Mouse (Mus musculus) intestine, embryonic 15.5 days (tissue): ENCODE data around the gene Tex33. TPM values are rescaled to one million over a fixed set of nuclear protein-coding genes. Genes with fewer than 3 reads are reported as not detected.

Experiments used
- ATAC-seq: fragments of 200-750 bp; cut with Nextera tagmentation; 2 replicates; pipeline ENCODE4 v1.8.0; 2017; ENCODE audit warnings: moderate TSS enrichment, moderate library complexity
- H3K27ac ChIP-seq: fragments of 300-500 bp; sonication (generic); 2 replicates; pipeline ENCODE4 v1.5.1; 2015; ENCODE audit warnings: mild to moderate bottlenecking, inconsistent platforms
- H3K27me3 ChIP-seq: fragments of 300-500 bp; sonication (generic); replicated peaks from 2 replicates; pipeline ENCODE4 v1.6.1; 2015; ENCODE audit warnings: inconsistent platforms
- H3K36me3 ChIP-seq: fragments of 300-500 bp; sonication (generic); 2 replicates; pipeline ENCODE4 v1.6.1; 2015; ENCODE audit warnings: inconsistent platforms
- H3K4me1 ChIP-seq: fragments of 300-500 bp; sonication (generic); replicated peaks from 2 replicates; pipeline ENCODE4 v1.6.1; 2015; ENCODE audit warnings: inconsistent platforms
- H3K4me2 ChIP-seq: fragments of 300-500 bp; sonication (generic); replicated peaks from 2 replicates; pipeline ENCODE4 v1.6.1; 2015; ENCODE audit warnings: mild to moderate bottlenecking, inconsistent platforms
- H3K4me3 ChIP-seq: fragments of 300-500 bp; sonication (generic); replicated peaks from 2 replicates; pipeline ENCODE4 v1.5.1; 2015; ENCODE audit warnings: inconsistent platforms
- H3K9ac ChIP-seq: fragments of 300-500 bp; sonication (generic); 2 replicates; pipeline ENCODE4 v1.6.1; 2015; ENCODE audit warnings: inconsistent platforms
- H3K9me3 ChIP-seq: fragments of 300-500 bp; sonication (generic); 2 replicates; pipeline ENCODE4 v1.6.1; 2016; ENCODE audit warnings: inconsistent platforms
- whole genome bisulfite sequencing: fragments of 180-500 bp; shearing (Covaris S2); methylation state at CpG from one replicate; pipeline ENCODE4 v1.1.7; 2015; 5-methylcytosine and 5-hydroxymethylcytosine counted together
- polyA plus RNA-seq: library from polyadenylated mRNA; unstranded; fragments of >200 nt; fragmentation: Nextera tagmentation; extraction: Ambion mirVana; gene quantifications from 2 replicates; pipeline ENCODE4 v1.2.1, GENCODE M21; 2015

The Tex33 gene
- polyA plus RNA-seq, 1 experiment from 2014 or later = not detected

DNA sequence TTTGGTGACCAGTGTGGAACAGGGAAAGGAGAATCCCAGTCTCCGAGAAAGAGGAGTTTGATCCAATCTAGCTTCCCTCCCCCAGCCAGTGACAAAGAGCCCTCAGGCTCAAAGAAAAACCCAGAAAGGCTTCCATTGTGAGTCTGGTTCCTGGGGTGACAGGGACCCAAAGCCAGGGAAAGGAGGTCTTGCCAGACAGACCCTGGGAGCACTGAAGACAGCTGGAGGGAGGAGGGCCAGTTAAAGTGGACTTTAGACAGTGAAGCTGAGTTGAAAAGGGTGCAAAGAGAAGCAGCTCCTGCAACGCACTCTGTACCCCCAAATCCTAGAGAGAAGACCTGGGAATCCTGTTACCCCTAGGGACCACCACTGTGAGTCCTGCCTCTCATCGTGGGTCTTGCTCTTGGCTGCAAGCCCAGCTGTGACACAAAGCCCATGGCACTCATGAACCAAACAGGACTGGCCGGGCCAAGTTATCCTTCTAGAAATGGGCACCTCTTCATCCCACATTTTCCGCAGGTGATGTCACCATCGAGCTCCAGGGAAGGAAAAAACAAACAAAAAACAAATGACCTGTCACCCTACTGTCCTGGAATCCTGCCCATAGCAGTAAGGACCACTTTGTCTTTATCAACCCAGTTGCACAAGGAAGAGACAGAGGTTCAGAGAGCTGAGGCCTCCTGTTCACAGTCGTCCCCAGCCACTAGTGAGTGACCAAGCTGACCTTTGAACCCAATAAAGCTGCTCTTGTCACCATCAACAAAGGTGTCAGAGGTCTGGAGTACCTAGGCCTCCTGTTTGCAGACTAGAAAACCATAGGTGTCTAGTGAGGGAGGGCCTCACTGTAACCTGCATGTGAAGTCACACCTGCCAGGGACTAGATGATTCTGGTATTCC, 11.2 kb downstream of the Tex33 start:
- no peak overlapping the region for H3K4me3 ChIP-seq
- H3K36me3 ChIP-seq = no peaks in the 10 kb centered on the region
- H3K9ac ChIP-seq = no peak overlapping the region
- H3K27me3 ChIP-seq = peaks cover 19% of the 10 kb centered on the region
- no peaks in the 10 kb centered on the region for H3K4me1 ChIP-seq
- H3K9me3 ChIP-seq = no peaks in the 10 kb centered on the region
- no peak overlapping the region for H3K4me2 ChIP-seq
- 62% methylated on average over 7 of the region's 7 CpGs for WGBS
- H3K27ac ChIP-seq = 0 out of 2 replicates have a peak overlapping the region, but pooled peaks have one; percentile 19
- peak; percentile 84 for ATAC-seq

DNA sequence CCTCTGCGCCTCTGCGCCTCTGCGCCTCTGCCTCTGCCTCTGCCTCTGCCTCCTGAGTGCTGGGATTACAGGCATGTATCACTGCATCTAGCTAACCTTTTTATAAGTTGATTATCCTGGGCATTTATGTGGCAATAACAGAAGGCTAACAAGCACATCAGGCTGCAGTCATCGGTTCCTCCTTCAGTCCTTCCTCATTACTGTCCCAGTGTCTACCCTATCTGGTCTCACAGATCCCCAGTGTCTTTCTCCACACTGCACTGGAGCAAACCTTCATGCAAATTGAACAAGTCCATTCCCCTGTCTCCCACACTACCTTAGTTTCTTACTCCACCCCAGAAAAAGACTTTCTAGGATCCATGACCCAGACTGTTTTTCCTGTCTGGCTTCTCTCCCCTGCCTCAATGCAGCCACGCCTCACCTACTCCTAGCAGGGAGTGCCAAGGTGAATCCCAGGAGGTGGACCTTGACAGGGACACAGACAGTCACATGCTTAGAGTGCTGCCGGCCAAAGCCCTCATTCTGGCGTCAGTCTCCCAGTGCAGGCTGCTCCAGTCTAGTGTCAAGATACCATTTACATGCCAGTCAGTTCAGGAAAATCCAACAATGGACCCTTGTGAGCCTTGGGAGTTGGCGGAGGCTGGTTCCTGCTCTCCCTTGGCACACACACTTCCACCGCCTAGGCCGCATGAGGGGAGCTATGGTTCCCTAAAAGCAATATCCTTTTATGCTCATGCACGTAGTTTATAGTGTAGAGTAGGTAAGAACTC, 12.1 kb downstream of the Tex33 start:
- 0 out of 2 replicates have a peak overlapping the region, but pooled peaks have one; percentile 19 for H3K27ac ChIP-seq
- H3K4me3 ChIP-seq = no peak overlapping the region
- no peak overlapping the region for H3K9ac ChIP-seq
- H3K4me1 ChIP-seq = no peaks in the 10 kb centered on the region
- H3K36me3 ChIP-seq = no peaks in the 10 kb centered on the region
- peaks cover 17% of the 10 kb centered on the region for H3K27me3 ChIP-seq
- ATAC-seq = peak; percentile 80
- 77% methylated on average over 11 of the region's 11 CpGs for WGBS
- no peak overlapping the region for H3K4me2 ChIP-seq
- no peaks in the 10 kb centered on the region for H3K9me3 ChIP-seq

DNA sequence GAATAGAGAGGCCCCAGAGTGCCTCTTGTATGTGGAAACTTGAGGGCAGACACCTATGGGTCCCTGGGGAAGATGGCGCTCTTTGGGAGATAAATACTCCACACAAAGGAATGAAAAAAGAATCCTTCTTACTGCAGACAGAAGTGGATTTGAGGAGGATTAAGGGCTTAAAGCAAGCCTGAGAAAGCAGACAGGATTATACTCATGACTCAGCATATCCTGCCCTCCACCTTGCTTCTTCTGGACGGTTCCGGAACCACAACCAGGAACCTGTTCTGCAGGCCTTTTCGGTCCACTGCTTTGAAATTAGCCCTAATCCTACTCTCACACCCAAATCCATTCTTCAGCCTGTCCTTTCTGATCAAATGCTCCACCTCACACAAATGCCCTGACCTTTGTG, 13.6 kb downstream of the Tex33 start:
- WGBS = 87% methylated on average over 4 of the region's 4 CpGs
- Histone ChIP-seq H3K4me2 (no peak overlapping the region), H3K27ac (no peak overlapping the region), H3K9ac (no peak overlapping the region), H3K4me3 (no peak overlapping the region), H3K27me3 (peaks cover 28% of the 10 kb centered on the region), H3K36me3 (no peaks in the 10 kb centered on the region), H3K9me3 (no peaks in the 10 kb centered on the region), H3K4me1 (no peaks in the 10 kb centered on the region)
- ATAC-seq = no peak

DNA sequence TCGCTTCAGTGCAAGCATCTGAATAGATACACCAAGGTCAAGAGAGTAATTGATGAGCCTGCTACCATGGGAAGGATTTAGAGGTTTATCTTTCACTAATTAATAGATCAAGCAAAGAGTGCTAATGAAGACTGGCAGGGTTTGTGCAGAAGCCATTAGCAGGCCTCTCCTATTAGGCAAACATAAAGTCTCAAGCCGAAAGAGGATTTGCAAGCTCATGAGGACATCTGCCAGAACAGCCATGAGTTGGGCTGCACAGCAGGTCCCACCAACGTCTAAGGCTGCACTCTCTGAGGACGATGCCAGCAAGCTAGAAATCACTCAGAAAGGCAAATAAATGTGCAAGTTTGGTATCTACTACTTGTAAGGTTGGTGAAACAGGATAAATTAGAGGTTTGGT, 15.0 kb downstream of the Tex33 start:
- WGBS = 74% methylated on average over 4 of the region's 4 CpGs
- Histone ChIP-seq H3K9ac (no peak overlapping the region), H3K27ac (no peak overlapping the region), H3K9me3 (no peaks in the 10 kb centered on the region), H3K4me2 (no peak overlapping the region), H3K27me3 (peaks cover 23% of the 10 kb centered on the region), H3K4me1 (no peaks in the 10 kb centered on the region), H3K36me3 (no peaks in the 10 kb centered on the region), H3K4me3 (no peak overlapping the region)
- ATAC-seq = no peak

GRCm38 (mm10) chr15:78380208-78380607, 15.5 kb downstream of the Tex33 start:
- Histone ChIP-seq H3K9ac (no peak overlapping the region), H3K27ac (no peak overlapping the region), H3K4me3 (no peak overlapping the region), H3K27me3 (peaks cover 28% of the 10 kb centered on the region), H3K4me2 (no peak overlapping the region), H3K9me3 (no peaks in the 10 kb centered on the region), H3K4me1 (no peaks in the 10 kb centered on the region), H3K36me3 (no peaks in the 10 kb centered on the region)
- WGBS = 79% methylated on average over 2 of the region's 2 CpGs
- ATAC-seq = no peak

DNA sequence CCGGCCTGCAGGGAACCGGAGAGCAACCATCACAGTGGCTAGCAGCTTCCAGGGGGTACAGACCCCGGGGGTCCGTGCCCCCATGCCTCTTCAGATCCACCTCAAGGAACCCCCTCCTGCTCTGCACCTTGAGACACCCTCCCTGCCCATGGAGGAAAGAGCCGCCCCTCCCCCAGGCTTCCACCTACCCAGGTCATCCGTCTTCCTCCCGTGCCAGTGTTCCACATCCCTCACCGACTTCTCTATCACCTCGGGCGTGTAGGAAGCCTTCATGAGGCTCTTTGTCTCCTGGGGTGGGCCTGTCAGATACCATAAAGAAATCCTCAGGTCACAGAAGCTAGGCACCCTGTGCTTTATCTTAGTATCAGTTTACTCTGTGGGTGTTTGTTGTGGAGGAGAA, 17.2 kb downstream of the Tex33 start:
- Histone ChIP-seq H3K9ac (no peak overlapping the region), H3K36me3 (no peaks in the 10 kb centered on the region), H3K4me1 (no peaks in the 10 kb centered on the region), H3K4me3 (no peak overlapping the region), H3K9me3 (no peaks in the 10 kb centered on the region), H3K4me2 (no peak overlapping the region), H3K27ac (no peak overlapping the region), H3K27me3 (peaks cover 32% of the 10 kb centered on the region)
- ATAC-seq = no peak
- WGBS = 66% methylated on average over 10 of the region's 10 CpGs

DNA sequence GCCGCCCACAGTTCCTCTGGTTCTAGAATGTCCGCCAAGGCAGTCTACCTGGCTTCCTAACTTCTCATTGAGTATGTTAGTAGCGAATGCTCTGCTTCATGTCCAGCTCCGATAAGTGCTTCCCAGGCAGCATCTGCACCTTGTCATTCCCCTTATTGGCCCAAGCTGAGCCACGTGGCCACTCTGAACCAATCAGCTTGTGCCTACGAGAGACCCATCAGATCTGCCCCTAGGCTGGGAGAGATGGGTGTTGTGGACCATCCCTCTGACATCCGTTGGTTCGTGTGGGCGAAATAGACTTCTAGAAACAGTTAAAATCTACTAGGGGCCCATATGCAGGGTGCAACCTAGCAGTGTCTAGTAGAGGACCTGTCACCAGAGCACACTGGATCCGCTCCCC, 17.9 kb downstream of the Tex33 start:
- H3K36me3 ChIP-seq = no peaks in the 10 kb centered on the region
- peaks cover 35% of the 10 kb centered on the region for H3K27me3 ChIP-seq
- no peak overlapping the region for H3K9ac ChIP-seq
- no peak overlapping the region for H3K4me2 ChIP-seq
- H3K27ac ChIP-seq = no peak overlapping the region
- H3K9me3 ChIP-seq = no peaks in the 10 kb centered on the region
- no peaks in the 10 kb centered on the region for H3K4me1 ChIP-seq
- WGBS = 81% methylated on average over 10 of the region's 10 CpGs
- ATAC-seq = no peak
- H3K4me3 ChIP-seq = no peak overlapping the region

- H3K9ac ChIP-seq = no peak overlapping the region
- H3K36me3 ChIP-seq = no peaks in the 10 kb centered on the region
- 69% methylated on average over 3 of the region's 3 CpGs for WGBS
- H3K27ac ChIP-seq = no peak overlapping the region
- no peaks in the 10 kb centered on the region for H3K9me3 ChIP-seq
- H3K4me3 ChIP-seq = no peak overlapping the region
- no peak for ATAC-seq
- no peaks in the 10 kb centered on the region for H3K4me1 ChIP-seq
- H3K27me3 ChIP-seq = peaks cover 44% of the 10 kb centered on the region
- no peak overlapping the region for H3K4me2 ChIP-seq
Measured at GRCm38 (mm10) chr15:78374204-78374603, 21.5 kb downstream of the Tex33 start.

- WGBS = 42% methylated on average over 3 of the region's 3 CpGs
- H3K4me3 ChIP-seq = no peak overlapping the region
- ATAC-seq = no peak
- no peak overlapping the region for H3K27ac ChIP-seq
- no peaks in the 10 kb centered on the region for H3K4me1 ChIP-seq
- no peak overlapping the region for H3K4me2 ChIP-seq
- no peak overlapping the region for H3K9ac ChIP-seq
- H3K36me3 ChIP-seq = no peaks in the 10 kb centered on the region
- peaks cover 48% of the 10 kb centered on the region for H3K27me3 ChIP-seq
- H3K9me3 ChIP-seq = no peaks in the 10 kb centered on the region
Measured at GRCm38 (mm10) chr15:78372796-78373195, 22.9 kb downstream of the Tex33 start.

DNA sequence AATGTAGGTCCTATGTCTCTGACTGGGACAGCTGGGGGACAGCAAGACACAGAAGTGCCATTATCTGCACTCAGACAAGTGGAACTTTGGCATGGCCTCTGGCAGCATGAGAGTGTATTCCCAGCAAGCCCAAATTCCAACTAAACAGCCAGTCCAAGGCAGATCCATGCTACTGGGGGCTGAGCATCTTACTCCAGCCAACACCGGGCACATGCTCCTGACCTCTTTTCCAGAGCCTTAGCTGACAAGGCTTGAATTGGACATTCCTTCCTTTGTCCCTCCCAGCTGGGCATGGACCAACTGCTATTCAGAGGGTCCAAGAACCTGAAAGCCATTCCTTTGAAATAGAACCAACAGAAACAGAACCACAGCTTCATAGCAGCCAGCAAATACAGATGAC, 26.1 kb downstream of the Tex33 start:
- peaks cover 55% of the 10 kb centered on the region for H3K27me3 ChIP-seq
- no peaks in the 10 kb centered on the region for H3K9me3 ChIP-seq
- no peak overlapping the region for H3K9ac ChIP-seq
- H3K36me3 ChIP-seq = no peaks in the 10 kb centered on the region
- H3K4me2 ChIP-seq = no peak overlapping the region
- H3K4me1 ChIP-seq = no peaks in the 10 kb centered on the region
- no peak overlapping the region for H3K4me3 ChIP-seq
- ATAC-seq = no peak
- 81% methylated on average over 1 of the region's 1 CpGs for WGBS
- H3K27ac ChIP-seq = no peak overlapping the region

GRCm38 (mm10) chr15:78368926-78369346, 26.8 kb downstream of the Tex33 start:
- H3K4me3 ChIP-seq = no peak overlapping the region
- no peak overlapping the region for H3K4me2 ChIP-seq
- WGBS = 10% methylated on average over 8 of the region's 8 CpGs
- no peak overlapping the region for H3K9ac ChIP-seq
- peak; percentile 51 for ATAC-seq
- peaks cover 61% of the 10 kb centered on the region for H3K27me3 ChIP-seq
- no peaks in the 10 kb centered on the region for H3K4me1 ChIP-seq
- H3K27ac ChIP-seq = no peak overlapping the region
- H3K9me3 ChIP-seq = no peaks in the 10 kb centered on the region
- H3K36me3 ChIP-seq = no peaks in the 10 kb centered on the region

- H3K4me3 ChIP-seq = no peak overlapping the region
- H3K27ac ChIP-seq = no peak overlapping the region
- H3K4me2 ChIP-seq = no peak overlapping the region
- peaks cover 65% of the 10 kb centered on the region for H3K27me3 ChIP-seq
- no peaks in the 10 kb centered on the region for H3K4me1 ChIP-seq
- H3K36me3 ChIP-seq = no peaks in the 10 kb centered on the region
- WGBS = 66% methylated on average over 3 of the region's 3 CpGs
- ATAC-seq = no peak
- H3K9me3 ChIP-seq = no peaks in the 10 kb centered on the region
- no peak overlapping the region for H3K9ac ChIP-seq
Measured at GRCm38 (mm10) chr15:78367811-78368210, 27.9 kb downstream of the Tex33 start.
